Mouse (Mus musculus): Measurements from ENCODE around the gene Mfap2.
A peak's percentile ranks its signal among the peaks of the same experiment; 100 is the strongest.

The Mfap2 gene

DNA sequence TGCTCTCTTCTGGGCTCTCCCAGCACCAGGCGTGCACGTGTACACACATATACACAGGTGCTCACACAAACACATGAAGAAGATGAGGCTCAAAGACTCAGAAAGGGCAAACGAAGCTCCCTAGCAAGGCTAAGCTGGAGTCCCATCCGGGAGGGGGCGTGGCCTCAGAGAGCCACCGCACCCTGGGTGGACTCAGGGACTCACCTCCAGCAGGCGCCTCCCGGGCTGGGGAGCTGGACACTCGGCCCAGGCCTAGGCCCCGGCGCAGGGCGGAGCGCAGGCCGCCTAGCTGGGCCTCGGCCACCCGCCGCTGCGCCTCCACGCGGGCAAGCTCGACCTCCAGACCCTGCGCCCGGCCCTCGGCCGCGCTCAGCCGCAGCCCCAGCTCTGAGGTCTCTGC is 14.8 kb downstream of the Mfap2 start:
- DNase-seq (ENCODE audit: low spot score in 2 of 2): no peak

DNA sequence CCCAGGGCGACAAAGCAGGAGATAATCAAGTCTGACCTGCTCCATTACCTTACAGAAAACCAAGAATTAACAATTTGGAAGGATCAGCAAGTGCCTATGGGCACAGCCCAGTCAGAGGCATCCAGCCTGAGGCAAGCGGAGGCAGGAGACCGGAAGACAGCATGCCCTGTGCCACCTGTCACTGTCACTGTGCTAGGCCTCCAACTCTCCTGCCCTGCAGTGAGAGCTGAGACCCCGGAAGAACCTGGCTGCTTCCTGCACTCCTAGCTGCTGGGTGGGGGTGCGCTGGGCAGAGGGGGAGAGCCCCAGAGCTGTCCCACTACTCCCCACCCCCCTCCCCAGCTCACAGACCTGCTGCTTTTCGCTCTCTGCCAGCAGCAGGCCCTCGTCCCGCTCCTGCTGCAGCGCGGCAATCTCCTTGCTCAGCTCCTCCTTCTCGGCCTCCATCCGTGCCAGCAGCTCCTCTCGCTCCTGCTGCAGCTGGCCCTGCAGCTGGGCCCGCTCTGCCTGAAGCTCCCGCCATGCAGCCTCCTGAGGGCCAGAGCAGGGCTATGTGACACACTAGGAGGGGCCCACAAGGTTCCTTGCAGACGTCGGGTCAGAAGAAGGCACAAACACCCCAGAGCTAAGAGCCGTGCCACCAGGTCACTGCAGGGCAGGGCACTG is 20.5 kb downstream of the Mfap2 start:
- DNase-seq (ENCODE audit: low spot score in 2 of 2): no peak

DNA sequence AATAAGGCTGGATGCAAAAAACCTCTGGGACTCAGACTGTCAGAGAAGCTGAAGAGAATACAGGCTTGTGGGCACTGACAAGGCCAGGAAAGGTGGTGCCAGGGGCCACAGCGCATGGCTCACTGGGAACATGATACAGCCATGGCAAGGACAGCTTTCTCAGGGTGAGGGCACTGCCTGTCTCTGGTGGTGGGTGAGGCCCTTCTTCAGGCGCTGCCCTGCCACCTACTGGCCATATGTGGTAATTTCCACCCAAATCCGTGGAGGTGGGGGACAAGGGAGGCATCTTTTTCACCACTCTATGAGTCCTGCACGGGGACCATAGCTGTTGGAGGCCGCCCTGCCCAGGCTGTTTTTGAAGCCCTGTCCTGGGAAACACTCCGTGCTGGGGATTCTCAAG is 21.5 kb downstream of the Mfap2 start:
- DNase-seq (ENCODE audit: low spot score in 2 of 2): peak; percentile 79 to 85

DNA sequence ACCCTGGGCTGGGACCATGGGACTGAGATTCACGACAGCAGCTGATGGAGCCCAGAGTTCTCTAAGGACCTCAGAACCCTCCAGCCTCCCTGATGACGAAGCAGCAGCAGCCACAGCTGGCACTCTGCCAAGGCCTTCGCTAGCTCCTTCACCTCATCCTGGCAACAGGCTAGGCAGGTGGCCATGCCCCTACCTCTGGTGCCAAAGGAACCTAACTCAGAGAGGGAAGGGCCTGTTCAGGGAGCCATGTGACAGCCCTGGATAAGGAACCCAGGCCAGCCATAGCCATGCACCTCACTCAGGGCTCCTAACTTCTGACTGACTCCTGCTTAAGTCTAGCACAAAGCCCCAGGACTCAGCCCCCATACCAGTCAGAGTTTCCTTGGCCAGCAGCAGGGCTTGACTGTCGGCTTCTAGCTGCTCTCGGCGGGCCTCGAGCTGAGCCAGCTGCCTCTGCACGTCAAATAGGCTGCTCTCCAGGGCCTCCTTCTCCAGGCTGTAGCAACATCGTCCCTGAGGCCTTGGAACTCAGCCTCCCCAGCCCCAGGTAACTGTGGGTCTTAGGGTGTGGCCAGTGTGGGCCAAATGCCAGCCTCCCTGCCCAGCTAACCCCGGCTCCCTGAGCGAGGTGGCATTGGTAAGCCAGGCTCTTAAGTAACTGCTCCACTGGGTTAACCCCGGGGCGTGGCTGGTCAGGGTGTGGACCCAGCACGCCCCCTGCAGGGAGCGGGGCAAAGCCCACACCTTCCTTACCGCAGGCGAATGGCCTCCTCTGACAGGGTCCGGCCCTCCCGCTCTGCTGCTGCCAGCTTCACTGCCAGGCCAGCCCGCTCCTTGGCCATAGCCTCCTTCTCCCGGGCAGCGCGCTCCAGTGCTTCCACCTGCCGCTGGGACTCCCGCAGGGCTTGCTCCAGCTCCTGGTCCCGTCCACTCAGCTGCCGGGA is 23.7 kb downstream of the Mfap2 start:
- DNase-seq (ENCODE audit: low spot score in 2 of 2): no peak

DNA sequence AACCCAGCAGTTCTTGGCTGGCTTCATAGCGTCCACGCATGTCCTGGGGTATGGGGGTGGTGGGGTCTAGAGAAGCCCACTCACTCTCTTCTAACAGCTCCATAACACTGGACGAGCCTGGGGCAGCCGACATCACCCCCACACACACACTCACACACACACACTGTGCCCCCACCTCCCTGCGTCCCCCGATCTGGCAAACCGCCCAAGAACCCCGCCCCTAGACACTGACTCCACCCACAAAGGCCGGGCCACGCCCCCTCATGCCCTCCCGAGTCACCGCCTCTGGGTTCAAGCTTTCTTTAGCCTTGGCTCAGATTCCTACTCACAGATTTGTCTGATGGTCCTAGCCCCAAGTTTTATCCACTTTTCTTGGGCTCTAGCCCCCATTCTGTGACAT is 30.9 kb downstream of the Mfap2 start:
- DNase-seq (ENCODE audit: low spot score in 2 of 2): no peak

DNA sequence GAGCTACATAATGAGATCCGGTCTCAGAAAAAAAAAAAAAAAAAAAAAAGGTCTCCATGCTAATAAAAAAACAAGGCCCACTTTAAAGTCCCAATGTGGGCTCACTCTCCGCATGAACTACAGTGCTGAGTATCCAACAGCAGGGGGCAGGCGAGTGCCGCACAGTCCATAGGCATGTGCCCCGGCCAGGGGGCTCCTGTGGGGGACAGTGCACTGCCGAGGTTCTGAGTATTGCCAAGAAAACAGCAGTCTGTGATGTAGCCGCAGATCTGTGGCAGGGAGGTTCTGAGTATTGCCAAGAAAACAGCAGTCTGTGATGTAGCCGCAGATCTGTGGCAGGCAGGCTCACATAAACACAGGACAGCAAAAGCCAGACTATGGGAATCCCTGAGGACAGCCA is 34.6 kb downstream of the Mfap2 start:
- peak in 1 of 2 experiments; percentile 45 for DNase-seq (ENCODE audit: low spot score in 2 of 2)

DNA sequence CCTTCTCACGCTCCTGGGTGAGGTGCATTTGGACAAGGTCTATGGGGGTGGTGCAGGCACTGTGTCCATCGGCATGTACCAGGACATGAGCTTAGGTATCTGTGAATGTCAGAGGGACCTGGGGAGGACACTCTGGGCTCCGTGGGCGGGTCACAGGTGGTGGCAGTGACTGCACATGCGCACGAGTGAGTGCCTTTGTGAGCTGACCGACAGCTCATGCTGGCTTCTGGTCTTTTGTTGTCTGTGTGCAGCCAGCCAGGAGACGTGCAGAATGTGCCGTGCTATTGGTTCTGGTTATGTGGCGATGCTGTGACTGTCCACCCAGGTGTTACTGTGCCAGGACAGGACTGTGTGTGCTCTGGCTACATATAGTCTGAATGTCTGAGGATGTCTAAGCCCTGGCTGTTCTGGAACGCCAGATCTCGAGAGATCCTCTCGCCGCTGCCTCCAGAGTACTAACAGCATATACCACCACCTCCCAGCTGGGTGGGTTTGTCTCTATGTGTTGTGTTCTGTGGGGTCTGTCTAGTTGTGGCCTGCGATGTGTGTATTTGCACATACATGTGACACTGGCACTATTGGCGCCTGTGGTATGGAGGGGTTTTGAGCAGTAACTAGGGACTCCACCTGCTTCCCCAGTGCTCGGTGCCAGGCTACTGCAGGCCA is 38.7 kb downstream of the Mfap2 start:
- DNase-seq (ENCODE audit: low spot score in 2 of 2): no peak

DNA sequence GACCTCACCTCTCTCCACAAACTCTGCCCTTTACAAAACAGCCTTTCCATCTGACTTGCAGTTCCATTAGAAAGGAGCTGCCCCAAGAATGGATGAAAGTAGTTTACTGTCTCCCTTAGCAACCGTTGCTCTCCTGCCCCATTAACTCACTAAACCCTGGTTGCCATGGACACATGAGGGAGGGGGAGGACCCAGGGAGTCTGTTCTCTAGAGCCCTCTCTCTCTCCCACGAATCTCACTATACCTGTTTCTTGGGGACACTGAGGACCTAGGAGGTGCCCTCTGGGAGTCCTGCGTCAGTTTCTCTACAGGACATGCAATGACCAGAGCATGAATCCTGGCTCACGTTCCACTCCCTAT is 39.2 kb downstream of the Mfap2 start:
- DNase-seq (ENCODE audit: low spot score in 2 of 2): no peak

DNA sequence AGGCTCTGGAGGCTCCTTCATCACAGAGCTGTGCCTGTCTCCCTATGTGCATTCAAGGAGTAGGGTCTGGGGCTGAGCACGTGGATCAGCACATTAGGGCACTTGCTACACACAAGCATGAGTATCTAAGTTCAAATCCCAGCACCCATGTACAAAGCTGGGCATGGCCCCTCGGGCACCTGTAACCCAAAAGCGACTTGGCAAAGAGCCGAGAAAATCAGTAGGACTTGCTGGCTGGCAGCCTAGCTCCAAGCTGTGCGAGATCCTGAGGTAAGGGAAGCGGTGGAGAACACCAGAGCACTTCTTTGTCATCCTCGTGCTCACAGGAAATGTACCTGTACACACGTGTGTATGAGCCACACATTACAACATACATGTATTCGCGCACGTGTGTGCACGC is 42.2 kb downstream of the Mfap2 start:
- DNase-seq (ENCODE audit: low spot score in 2 of 2): no peak

DNA sequence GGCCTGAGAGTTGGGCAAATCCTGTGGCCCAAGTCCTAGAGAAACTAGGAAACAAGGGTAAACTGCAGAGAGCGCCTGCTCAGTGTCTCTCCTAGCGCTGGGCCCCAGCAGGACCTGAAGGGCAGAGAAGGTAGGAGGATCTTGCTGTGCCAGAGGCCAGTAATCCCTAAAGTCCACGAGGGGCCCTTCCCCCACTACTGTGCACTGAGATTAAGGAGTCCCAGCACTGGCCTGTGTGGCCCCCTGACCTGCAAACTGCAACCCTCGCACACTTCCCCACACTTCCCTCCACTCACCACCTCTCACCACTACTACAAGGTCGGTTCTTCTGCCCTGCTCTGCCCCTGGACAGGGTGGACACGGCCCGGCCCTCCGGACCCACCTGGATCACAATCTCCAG is 42.9 kb downstream of the Mfap2 start:
- DNase-seq (ENCODE audit: low spot score in 2 of 2): no peak

DNA sequence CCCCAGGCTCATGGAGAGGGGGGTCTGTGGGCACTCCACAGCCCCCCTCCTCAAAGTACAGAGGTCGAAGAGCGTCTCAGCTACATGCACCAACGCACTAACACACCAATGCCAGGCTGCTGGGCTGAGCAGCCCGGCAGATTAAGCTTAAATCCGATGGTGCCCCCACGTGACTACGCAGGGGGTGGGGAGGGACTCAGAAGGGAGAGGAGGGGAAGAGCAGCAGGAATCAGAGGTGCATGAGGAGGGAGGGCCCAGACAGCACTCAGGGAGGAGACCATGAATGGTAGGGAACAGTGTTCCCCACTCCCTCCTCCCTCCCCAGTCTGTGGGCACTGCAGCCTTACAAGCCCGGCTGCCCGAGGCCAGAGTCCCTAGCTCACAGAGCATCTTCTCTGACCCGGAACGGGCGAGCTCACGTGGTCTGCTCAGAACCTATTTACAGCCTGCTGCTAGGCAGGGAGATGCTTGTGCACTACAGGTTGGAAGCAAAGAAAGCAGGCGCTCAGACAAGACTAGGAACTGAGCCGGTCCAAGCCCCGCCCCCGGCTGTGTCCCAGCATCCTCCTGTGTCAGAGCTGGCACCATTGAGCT is 43.4 kb downstream of the Mfap2 start:
- peak; percentile 69 to 83 for DNase-seq (ENCODE audit: low spot score in 2 of 2)

DNA sequence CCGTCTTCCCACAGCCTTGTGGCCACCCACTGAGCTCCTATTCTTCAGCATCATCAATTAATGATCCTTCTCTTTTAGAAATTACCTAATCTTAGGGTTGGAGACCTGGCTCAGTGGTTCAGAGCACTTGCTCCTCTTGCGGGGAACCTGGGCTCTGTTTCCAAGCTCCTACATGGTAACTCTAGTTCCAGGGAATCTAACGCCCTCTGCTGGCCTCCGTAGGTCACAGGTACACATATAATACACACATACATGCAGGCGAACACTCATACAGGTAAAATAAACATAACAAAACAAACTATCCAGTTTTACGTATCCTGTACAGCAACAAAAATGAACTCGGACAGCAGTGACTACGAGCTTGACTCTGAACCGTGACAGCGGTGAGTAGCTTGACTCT is 46.8 kb downstream of the Mfap2 start:
- no peak for DNase-seq (ENCODE audit: low spot score in 2 of 2)

DNA sequence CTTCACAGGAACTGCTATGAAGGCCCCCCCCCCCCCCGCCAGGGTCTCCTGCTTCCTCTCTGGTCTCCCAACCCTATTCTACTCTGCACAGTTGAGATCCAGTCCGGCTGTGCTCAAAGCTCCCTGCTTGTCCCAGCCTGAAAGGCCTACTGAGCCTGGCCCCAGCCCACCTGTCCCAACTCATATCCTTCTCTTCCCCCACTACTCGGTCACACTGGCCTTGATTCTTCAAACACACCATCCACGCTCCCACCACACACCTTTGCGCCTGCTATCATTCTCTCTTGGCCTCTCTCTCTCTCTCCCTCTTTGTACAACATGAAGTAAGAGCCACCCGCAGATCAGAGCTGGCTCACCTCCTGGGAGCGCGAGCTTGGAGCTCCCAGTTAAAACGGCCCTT is 48.6 kb downstream of the Mfap2 start:
- no peak for DNase-seq (ENCODE audit: low spot score in 2 of 2)

DNA sequence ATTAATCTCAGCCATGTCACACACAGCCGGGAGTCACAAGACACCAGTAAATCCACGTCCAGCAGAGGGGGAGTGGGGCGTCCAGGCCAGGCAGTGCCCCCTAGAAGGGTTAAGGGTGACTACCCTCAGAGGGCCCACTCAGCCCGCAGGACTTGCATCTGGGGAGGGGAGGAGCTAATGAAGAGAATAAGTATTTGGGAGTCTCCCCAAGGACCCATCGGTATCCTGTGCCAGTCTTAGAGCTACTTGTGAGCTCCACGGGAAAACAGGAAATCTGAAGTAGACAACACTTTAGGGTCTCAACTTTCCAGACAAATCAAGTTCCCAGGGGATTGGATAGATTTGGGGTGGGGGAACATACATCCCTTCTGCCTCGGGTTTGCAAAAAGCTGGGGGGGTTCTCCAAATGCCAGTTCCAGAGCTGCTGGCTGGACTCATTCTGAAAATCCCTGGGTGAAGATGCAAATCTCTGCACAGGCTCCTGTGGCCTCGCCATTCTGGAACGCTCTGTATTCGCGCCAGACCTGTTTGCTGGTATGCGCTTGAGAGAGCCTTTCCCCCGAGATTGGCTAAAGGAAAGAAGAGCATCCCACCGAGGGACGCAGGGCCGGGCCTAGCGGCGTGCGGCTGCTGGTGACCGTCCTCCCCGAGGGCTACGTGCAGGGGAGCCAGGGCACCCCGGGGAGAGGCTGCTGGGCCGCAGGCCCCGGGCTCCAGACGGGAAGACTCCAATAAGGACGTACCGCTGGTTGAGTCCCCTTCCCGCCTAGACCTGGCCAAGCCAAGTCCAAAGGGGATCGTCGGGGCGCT is 49.6 kb downstream of the Mfap2 start:
- no peak for DNase-seq (ENCODE audit: low spot score in 2 of 2)

DNA sequence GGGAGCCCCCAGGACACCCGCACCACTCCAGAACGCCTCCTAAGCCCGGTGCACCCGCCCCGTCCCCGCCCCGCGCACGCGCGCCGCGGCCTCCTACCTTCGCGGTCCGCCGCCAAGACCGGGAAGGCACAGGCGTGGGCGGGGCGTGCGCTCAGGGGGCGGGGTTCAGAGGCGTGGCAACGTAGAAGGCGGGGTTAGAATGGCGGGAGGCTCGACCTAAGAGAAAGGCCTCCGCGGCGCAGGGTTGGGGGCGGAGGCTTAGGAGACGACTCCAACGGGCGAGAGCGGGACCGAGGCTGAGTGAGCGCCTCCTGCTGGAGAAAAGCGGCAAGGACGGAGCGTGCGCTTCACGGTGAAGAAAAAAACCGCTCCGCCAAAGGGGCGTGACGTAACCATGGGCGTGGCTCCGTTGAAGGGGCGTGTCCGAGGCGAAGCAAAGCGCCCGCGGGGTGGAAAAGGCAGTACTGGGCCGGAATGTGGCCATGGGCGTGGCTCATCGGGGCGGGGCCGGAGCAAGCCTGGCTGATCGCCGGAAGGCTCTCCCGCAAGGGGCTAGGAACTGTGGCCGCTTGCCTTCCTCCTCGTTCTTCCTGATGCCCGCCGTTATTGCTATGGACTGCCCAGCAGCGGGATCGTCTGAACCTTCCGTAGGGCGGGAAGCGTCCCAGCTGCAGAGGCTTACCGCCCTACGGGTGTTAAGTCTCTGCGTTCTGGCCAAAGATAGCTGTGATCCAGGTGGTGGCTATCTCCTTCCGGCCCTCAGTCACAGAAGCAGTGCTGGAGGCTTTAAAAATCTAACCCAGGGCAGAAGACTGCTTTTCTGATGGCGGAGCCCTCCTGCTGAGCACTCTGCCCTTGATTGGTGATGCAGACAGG is 50.4 kb downstream of the Mfap2 start, which contains the start of gene Crocc:
Gene Crocc, minus strand, starts transcription at position 125 of the 876 bp plus-strand sequence.
- peak; percentile 99 for DNase-seq (ENCODE audit: low spot score in 2 of 2)

DNA sequence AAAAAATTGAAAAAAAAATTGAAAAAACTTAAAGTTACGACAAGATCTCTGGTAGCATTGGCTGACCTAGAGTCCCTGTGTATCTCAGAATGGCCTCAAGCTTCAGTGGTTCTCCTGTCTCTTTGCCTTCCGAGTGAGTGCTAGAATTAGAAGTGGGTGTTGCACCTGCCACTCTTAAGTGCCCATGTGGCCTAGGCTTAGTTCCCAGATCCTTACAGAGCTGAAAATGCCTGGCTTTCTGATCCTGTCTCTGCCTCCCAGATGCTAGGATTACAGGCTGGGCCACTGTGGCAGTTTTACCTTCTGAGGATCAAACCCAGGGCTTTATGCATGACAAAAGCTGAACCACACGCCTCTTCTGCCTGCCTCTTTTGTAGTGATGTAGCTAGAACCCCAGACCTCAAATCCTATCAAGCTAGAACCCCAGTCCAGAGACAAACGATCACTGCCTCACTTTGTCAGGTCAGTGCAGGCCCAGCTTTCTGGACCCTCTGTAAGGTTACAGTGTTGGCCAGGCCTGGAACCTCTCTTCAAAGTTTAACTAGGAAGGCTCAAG is 54.0 kb downstream of the Mfap2 start:
- no peak for DNase-seq (ENCODE audit: low spot score in 2 of 2)

DNA sequence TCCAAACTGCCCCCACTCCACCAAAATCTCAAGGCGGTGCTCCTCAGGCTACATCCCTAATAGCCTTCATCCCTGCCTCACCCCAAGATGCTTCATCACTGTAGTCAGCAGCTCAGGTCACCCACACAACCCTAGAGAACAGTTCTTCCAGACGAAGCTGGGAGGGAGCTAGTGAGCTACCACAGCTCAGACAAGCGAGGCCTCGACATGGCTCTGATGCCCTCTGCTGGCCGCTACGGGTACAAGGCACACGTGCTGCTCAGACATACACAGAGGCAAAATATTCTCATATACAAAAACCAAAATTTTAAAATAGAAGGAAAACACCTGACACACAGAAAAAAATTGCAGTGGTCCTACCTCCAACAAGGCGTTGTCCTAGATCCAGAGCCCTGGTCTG is 54.9 kb downstream of the Mfap2 start:
- peak in 1 of 2 experiments; percentile 88 for DNase-seq (ENCODE audit: low spot score in 2 of 2)
